Mouse (Mus musculus) ES-Bruce4 (cell line): ENCODE measurements around the gene Tmem100. TPM values are rescaled to one million over a fixed set of nuclear protein-coding genes. Genes with fewer than 3 reads are reported as not detected.

Experiments
- H3K27ac ChIP-seq: 2 replicates; pipeline ENCODE4 v1.5.1; 2012; ENCODE audit warnings: low read length, inconsistent platforms; ENCODE audit not compliant: insufficient read depth
- H3K27me3 ChIP-seq: 2 replicates; pipeline ENCODE4 v1.6.1; 2012; ENCODE audit warnings: mild to moderate bottlenecking, low read length, inconsistent platforms; ENCODE audit not compliant: control insufficient read depth, poor library complexity, insufficient read depth, severe bottlenecking
- H3K36me3 ChIP-seq: 2 replicates; pipeline ENCODE4 v1.6.1; 2012; ENCODE audit warnings: inconsistent platforms, mild to moderate bottlenecking, low read length, moderate library complexity; ENCODE audit not compliant: control insufficient read depth, poor library complexity, insufficient read depth, severe bottlenecking
- H3K4me1 ChIP-seq: one replicate; pipeline ENCODE4 v1.8.1; 2011; ENCODE audit warnings: low read length; ENCODE audit not compliant: control insufficient read depth, insufficient read depth
- H3K4me3 ChIP-seq: 2 replicates; pipeline ENCODE4 v1.5.1; 2011; ENCODE audit warnings: low read depth, mild to moderate bottlenecking, low read length
- H3K9ac ChIP-seq: 2 replicates; pipeline ENCODE4 v1.6.1; 2012; ENCODE audit warnings: low read depth, mild to moderate bottlenecking, inconsistent platforms; ENCODE audit not compliant: poor library complexity, severe bottlenecking
- H3K9me3 ChIP-seq: replicated peaks from 2 replicates; pipeline ENCODE4 v1.6.1; 2012; ENCODE audit warnings: mild to moderate bottlenecking, low read length, inconsistent platforms; ENCODE audit not compliant: control insufficient read depth, poor library complexity, insufficient read depth, severe bottlenecking
- CTCF ChIP-seq: IDR thresholded peaks from one replicate; pipeline ENCODE4 v1.8.1; 2011; ENCODE audit warnings: low read depth, low read length
- EP300 ChIP-seq: IDR thresholded peaks from 2 replicates; pipeline ENCODE4 v1.6.1; 2011; ENCODE audit warnings: low read depth, low read length; ENCODE audit not compliant: insufficient read depth
- POLR2A ChIP-seq: IDR thresholded peaks from one replicate; pipeline ENCODE4 v1.8.1; 2011; ENCODE audit warnings: low read length; ENCODE audit not compliant: insufficient read depth
- polyA plus RNA-seq: library from polyadenylated mRNA; stranded (reverse); fragments of >200 nt; gene quantifications from 2 replicates; pipeline ENCODE4 v1.2.4, GENCODE M21; 2011; ENCODE audit warnings: low read depth; ENCODE audit not compliant: missing spikeins, insufficient read depth, insufficient read length

Tmem100 gene
- polyA plus RNA-seq, result 0.45 and 1.0 TPM in 2 replicates

DNA sequence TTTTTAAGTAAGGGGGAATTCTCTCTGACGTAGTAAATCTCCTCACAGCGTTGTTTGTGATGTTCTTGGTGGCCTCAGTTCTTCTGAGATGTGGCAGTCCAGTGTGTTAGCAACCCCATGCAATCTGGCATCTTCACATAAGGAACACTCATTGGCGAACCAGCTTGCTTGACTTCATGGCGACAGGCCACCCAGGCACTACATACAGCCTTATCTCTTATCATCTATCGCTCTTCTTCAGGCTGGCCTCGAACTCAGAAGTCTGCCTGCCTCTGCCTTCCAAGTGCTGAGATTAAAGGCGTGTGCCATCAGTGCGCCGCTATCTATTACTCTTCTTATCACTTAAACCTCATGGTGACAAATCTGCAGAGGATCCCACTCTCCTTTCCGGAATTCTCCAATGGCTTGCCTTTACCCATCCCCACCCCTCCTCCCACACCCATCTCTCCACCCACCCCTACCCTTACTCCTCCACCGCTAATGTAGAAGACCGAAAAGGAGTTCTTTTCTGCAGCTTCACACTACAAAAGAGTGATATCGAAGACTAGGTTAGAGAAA is at the start of gene Tmem100:
Tmem100 (plus strand) TSS at position 508 of the 558 bp plus-strand sequence.
- Histone ChIP-seq H3K9ac (peak within 1 kb of the TSS; percentile 52), H3K27me3 (no peaks in the 10 kb centered on the region; the same call in 1 of the 2 replicates), H3K4me1 (no peaks in the 10 kb centered on the region), H3K36me3 (no peaks in the 10 kb centered on the region), H3K27ac (no peak within 1 kb of the TSS), H3K9me3 (no peaks in the 10 kb centered on the region), H3K4me3 (0 out of 2 replicates have a peak within 1 kb of the TSS, but pooled peaks have one; percentile 17)
- TF ChIP-seq EP300 (no peak), POLR2A (no peak), CTCF (no peak)

DNA sequence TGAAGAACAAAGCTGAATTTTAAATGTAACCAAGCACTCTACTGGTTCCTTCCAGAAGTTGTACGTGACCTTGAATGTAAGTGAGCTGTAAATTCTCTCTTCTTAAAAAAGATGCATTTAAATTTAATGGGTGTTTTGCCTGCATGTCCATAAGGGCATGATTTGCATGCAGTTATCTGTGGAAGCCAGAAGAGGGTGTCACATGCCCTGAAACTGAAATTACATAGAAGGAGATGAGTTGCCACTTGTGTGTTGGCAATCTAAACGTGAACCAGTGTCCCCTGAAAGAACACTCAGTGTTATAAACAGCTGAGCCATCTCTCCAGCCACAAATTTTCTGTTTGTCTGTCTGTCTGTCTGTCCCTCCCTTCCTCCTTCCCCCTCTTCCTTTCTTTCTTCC is 47.2 kb upstream of the Tmem100 start:
- H3K36me3 ChIP-seq, result no peaks in the 10 kb centered on the region
- H3K9ac ChIP-seq, result no peak overlapping the region
- H3K4me1 ChIP-seq, result no peaks in the 10 kb centered on the region
- no peak overlapping the region for H3K27ac ChIP-seq
- H3K9me3 ChIP-seq, result no peaks in the 10 kb centered on the region
- TF ChIP-seq POLR2A, result no peak
- TF ChIP-seq CTCF, result no peak
- TF ChIP-seq EP300, result no peak
- no peak overlapping the region for H3K4me3 ChIP-seq
- H3K27me3 ChIP-seq, result no peaks in the 10 kb centered on the region

DNA sequence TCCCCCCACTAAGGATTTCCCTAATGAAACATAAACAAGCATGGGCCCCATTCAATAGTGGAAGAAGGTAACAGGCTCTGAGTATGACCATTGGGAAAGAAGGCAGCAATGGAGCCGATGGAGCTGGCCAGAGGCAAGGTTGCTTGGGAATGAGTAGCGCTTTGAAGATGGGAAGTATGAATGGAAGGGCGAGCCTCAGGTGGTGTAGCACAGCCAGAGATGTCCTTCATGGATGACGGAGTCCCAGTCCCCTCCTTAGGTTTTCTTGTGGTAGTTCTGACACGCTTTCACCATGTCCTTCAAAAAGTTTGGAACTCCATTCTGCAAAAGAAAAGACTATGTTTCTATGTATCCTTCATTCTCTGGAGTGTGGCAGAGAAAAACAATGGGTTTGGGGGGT is 45.7 kb upstream of the Tmem100 start:
- TF ChIP-seq CTCF (no peak), POLR2A (no peak), EP300 (no peak)
- Histone ChIP-seq H3K4me1 (no peaks in the 10 kb centered on the region), H3K27me3 (no peaks in the 10 kb centered on the region), H3K27ac (no peak overlapping the region), H3K9ac (no peak overlapping the region), H3K9me3 (no peaks in the 10 kb centered on the region), H3K36me3 (no peaks in the 10 kb centered on the region), H3K4me3 (no peak overlapping the region)

DNA sequence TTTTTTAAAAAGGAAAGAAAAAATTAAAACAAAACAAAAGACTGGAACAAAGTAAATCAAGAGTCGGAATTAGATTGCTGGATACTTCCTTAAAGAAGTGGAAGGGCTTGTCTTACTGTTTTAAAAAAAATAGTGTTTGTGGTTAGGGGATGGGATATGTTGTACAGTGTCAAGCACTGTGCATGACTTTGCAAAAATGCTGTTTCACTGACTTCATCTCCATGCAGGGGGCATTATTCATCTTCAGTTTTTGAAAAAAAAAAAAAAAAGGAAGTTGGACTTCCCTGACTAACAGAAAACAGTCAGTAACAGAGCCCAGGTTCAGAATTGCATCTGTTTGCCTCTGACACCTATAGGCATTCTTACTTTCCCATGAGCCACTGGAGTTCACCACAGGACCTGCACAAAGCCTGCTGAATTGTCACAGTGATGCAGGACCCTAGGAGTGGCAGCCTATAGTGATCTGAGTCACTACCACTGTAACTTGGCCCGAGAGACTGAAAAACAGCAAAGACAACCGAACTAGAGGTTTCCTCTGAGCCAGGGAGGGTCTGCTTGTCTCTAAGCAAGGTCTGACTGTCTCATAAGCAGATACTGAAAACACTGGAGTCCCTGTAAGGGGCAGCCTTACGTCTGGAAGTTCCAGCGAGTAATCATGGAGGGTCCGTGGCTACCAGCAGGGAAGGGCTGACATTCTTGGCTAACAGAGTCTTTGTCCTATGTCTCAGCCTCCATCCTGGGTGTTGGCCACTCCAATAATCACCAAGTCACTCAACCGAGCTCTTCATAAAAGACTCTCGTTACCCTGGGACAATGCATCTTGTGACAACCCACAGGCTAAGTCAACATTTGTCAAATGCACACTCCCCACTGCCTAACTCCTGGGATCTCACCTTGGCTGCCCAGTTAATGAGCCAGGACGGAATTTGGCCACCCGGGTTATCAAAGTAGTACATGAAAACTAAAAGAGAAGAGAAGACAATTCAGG is 44.7 kb upstream of the Tmem100 start:
- Histone ChIP-seq H3K9me3 (no peaks in the 10 kb centered on the region), H3K4me3 (no peak overlapping the region), H3K27ac (no peak overlapping the region), H3K9ac (no peak overlapping the region), H3K36me3 (no peaks in the 10 kb centered on the region), H3K4me1 (no peaks in the 10 kb centered on the region), H3K27me3 (no peaks in the 10 kb centered on the region)
- TF ChIP-seq EP300 (no peak), CTCF (no peak), POLR2A (no peak)

DNA sequence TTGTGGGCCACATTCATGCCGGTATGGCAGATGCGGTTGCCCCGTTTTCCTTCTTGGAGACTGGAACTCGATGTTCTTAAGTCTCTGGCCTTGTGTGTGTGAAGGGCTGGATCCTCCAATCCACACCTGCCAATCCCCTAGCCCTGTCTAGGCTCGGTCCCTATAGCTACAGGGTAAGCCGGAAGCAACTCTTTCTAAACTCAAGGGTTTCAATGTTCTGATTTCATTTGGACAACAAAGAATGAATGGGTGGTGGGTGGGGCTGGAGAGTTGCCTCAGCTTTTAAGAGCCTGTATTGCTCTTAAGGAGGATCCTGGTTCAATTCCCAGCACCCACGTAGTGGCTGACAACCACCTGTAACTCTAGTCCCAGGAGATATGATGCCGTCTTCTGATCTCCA is 43.6 kb upstream of the Tmem100 start:
- no peak overlapping the region for H3K9ac ChIP-seq
- H3K4me1 ChIP-seq, result no peaks in the 10 kb centered on the region
- no peaks in the 10 kb centered on the region for H3K9me3 ChIP-seq
- no peak overlapping the region for H3K27ac ChIP-seq
- TF ChIP-seq POLR2A (no peak), EP300 (no peak), CTCF (no peak)
- H3K27me3 ChIP-seq, result no peaks in the 10 kb centered on the region
- H3K4me3 ChIP-seq, result no peak overlapping the region
- no peaks in the 10 kb centered on the region for H3K36me3 ChIP-seq
